Mouse (Mus musculus) hindbrain, embryonic 14.5 days (tissue): ENCODE data around the gene Vmn1r231. TPM values are rescaled to one million over a fixed set of nuclear protein-coding genes. Genes with fewer than 3 reads are reported as not detected.

Experiments used
- ATAC-seq: fragments of 200-750 bp; cut with Nextera tagmentation; 2 replicates; pipeline ENCODE4 v1.8.0; 2017; ENCODE audit warnings: moderate number of reproducible peaks, mild to moderate bottlenecking, moderate TSS enrichment, moderate library complexity; ENCODE audit not compliant: low FRiP score
- DNase-seq: peaks from one replicate; pipeline ENCODE4 v3.0.0-alpha.2; 2015; ENCODE audit warnings: low spot score
- H3K27ac ChIP-seq: fragments of 300-500 bp; sonication (generic); 2 replicates; pipeline ENCODE4 v1.5.1; 2014; ENCODE audit warnings: mild to moderate bottlenecking, moderate library complexity
- H3K27me3 ChIP-seq: fragments of 300-500 bp; sonication (generic); 2 replicates; pipeline ENCODE4 v1.6.1; 2014; ENCODE audit warnings: mild to moderate bottlenecking, low read length, mixed read lengths; ENCODE audit not compliant: control insufficient read depth, insufficient read depth
- H3K36me3 ChIP-seq: fragments of 300-500 bp; sonication (generic); replicated peaks from 2 replicates; pipeline ENCODE4 v1.6.1; 2014; ENCODE audit not compliant: control insufficient read depth, insufficient read depth
- H3K4me1 ChIP-seq: fragments of 300-500 bp; sonication (generic); replicated peaks from 2 replicates; pipeline ENCODE4 v1.6.1; 2014; ENCODE audit warnings: antibody characterized with exemption, low read length, mixed read lengths; ENCODE audit not compliant: control insufficient read depth, insufficient read depth
- H3K4me2 ChIP-seq: fragments of 300-500 bp; sonication (generic); replicated peaks from 2 replicates; pipeline ENCODE4 v1.6.1; 2014; ENCODE audit warnings: mild to moderate bottlenecking, moderate library complexity
- H3K4me3 ChIP-seq: fragments of 300-500 bp; sonication (generic); replicated peaks from 2 replicates; pipeline ENCODE4 v1.5.1; 2014; ENCODE audit warnings: mild to moderate bottlenecking, low read length
- H3K9ac ChIP-seq: fragments of 300-500 bp; sonication (generic); 2 replicates; pipeline ENCODE4 v1.6.1; 2014
- H3K9me3 ChIP-seq: fragments of 300-500 bp; sonication (generic); 2 replicates; pipeline ENCODE4 v1.6.1; 2016; ENCODE audit warnings: low read length; ENCODE audit not compliant: control insufficient read depth
- WGBS: fragments of 180-500 bp; shearing (Covaris S2); extraction: QIAGEN DNeasy Blood & Tissue Kit; methylation state at CpG from one replicate; pipeline ENCODE4 v1.1.7; 2014; 5-methylcytosine and 5-hydroxymethylcytosine counted together
- polyA plus RNA-seq: library from polyadenylated mRNA; unstranded; fragments of >200 nt; fragmentation: Nextera tagmentation; extraction: Ambion mirVana; gene quantifications from 2 replicates; pipeline ENCODE4 v1.2.1, GENCODE M21; 2014

Gene Vmn1r231
- not detected in 2 replicates for polyA plus RNA-seq

GRCm38 (mm10) chr17:20904991-20905390 is at the start of gene Vmn1r231:
Gene Vmn1r231 (minus strand): TSS chr17:20905091.
- ATAC-seq (no peak), DNase-seq (no peak)
- Histone ChIP-seq H3K9ac (no peak within 1 kb of the TSS), H3K4me2 (no peak within 1 kb of the TSS), H3K4me1 (no peaks in the 10 kb centered on the region), H3K27me3 (no peaks in the 10 kb centered on the region), H3K9me3 (no peaks in the 10 kb centered on the region), H3K27ac (no peak within 1 kb of the TSS), H3K36me3 (no peaks in the 10 kb centered on the region), H3K4me3 (no peak within 1 kb of the TSS)
- 71% methylated on average over 2 of the region's 2 CpGs for WGBS

GRCm38 (mm10) chr17:20946636-20947035 is 41.7 kb upstream of the Vmn1r231 start:
- H3K9me3 ChIP-seq: no peaks in the 10 kb centered on the region
- peak overlapping the region; percentile 98; the same call in 1 of the 2 replicates for H3K27ac ChIP-seq
- ATAC-seq (no peak), DNase-seq (no peak)
- H3K4me3 ChIP-seq: peak overlapping the region; percentile 57
- peak overlapping the region; percentile 82 for H3K9ac ChIP-seq
- H3K4me1 ChIP-seq: peaks cover 38% of the 10 kb centered on the region
- peak overlapping the region; percentile 72 for H3K4me2 ChIP-seq
- H3K27me3 ChIP-seq: no peaks in the 10 kb centered on the region
- peaks cover 8% of the 10 kb centered on the region for H3K36me3 ChIP-seq

- H3K4me2 ChIP-seq: peak overlapping the region; percentile 72
- peaks cover 4% of the 10 kb centered on the region for H3K36me3 ChIP-seq
- WGBS: 0% methylated on average over 13 of the region's 13 CpGs
- H3K27ac ChIP-seq: peak overlapping the region; percentile 98
- no peaks in the 10 kb centered on the region for H3K27me3 ChIP-seq
- H3K9me3 ChIP-seq: no peaks in the 10 kb centered on the region
- H3K4me1 ChIP-seq: peaks cover 38% of the 10 kb centered on the region
- no peak for ATAC-seq
- H3K9ac ChIP-seq: peak overlapping the region; percentile 82
- H3K4me3 ChIP-seq: peak overlapping the region; percentile 57
- peak; percentile 26 for DNase-seq
These were observed 41.2 kb upstream of the Vmn1r231 start for GRCm38 (mm10) chr17:20946026-20946565.

GRCm38 (mm10) chr17:20944985-20945891 is 40.3 kb upstream of the Vmn1r231 start, which contains the start of gene Ppp2r1a:
Gene Ppp2r1a (plus strand): TSS chr17:20945311.
- ATAC-seq (peak; percentile 99), DNase-seq (peak; percentile 99)
- H3K4me2 ChIP-seq: peak within 1 kb of the TSS; percentile 72
- H3K27me3 ChIP-seq: no peaks in the 10 kb centered on the region
- H3K4me1 ChIP-seq: peaks cover 38% of the 10 kb centered on the region
- no peaks in the 10 kb centered on the region; the same call in 1 of the 2 replicates for H3K36me3 ChIP-seq
- H3K4me3 ChIP-seq: peak within 1 kb of the TSS; percentile 57
- peak within 1 kb of the TSS; percentile 82 for H3K9ac ChIP-seq
- H3K27ac ChIP-seq: peak within 1 kb of the TSS; percentile 98
- no peaks in the 10 kb centered on the region for H3K9me3 ChIP-seq
- under 1% methylated on average over 69 of the region's 69 CpGs for WGBS

- peaks cover 34% of the 10 kb centered on the region for H3K4me1 ChIP-seq
- peak overlapping the region; percentile 90 for H3K27ac ChIP-seq
- H3K36me3 ChIP-seq: no peaks in the 10 kb centered on the region; the same call in 1 of the 2 replicates
- H3K9ac ChIP-seq: peak overlapping the region; percentile 66
- peak overlapping the region; percentile 57 for H3K4me3 ChIP-seq
- DNase-seq (no peak), ATAC-seq (no peak)
- WGBS: 45% methylated on average over 3 of the region's 3 CpGs
- no peaks in the 10 kb centered on the region for H3K9me3 ChIP-seq
- H3K4me2 ChIP-seq: peak overlapping the region; percentile 70
- no peaks in the 10 kb centered on the region for H3K27me3 ChIP-seq
These were observed 39.3 kb upstream of the Vmn1r231 start for GRCm38 (mm10) chr17:20944226-20944625.

GRCm38 (mm10) chr17:20919614-20920013 is 14.7 kb upstream of the Vmn1r231 start, which contains the start of gene Vmn1r232:
Gene Vmn1r232 (minus strand): TSS chr17:20919714.
- Histone ChIP-seq H3K4me2 (no peak within 1 kb of the TSS), H3K27ac (no peak within 1 kb of the TSS), H3K27me3 (no peaks in the 10 kb centered on the region), H3K4me1 (no peaks in the 10 kb centered on the region), H3K4me3 (no peak within 1 kb of the TSS), H3K9ac (no peak within 1 kb of the TSS), H3K9me3 (no peaks in the 10 kb centered on the region), H3K36me3 (no peaks in the 10 kb centered on the region)
- ATAC-seq: no peak
- no peak for DNase-seq
- WGBS: 62% methylated on average over 1 of the region's 1 CpGs

GRCm38 (mm10) chr17:20840144-20840543 is 64.7 kb downstream of the Vmn1r231 start, which contains the start of gene Vmn1r230:
Gene Vmn1r230 (plus strand): TSS chr17:20840444.
- Histone ChIP-seq H3K4me2 (no peak within 1 kb of the TSS), H3K36me3 (no peaks in the 10 kb centered on the region), H3K4me3 (no peak within 1 kb of the TSS), H3K9me3 (peaks cover 6% of the 10 kb centered on the region; the same call in 1 of the 2 replicates), H3K9ac (no peak within 1 kb of the TSS), H3K4me1 (no peaks in the 10 kb centered on the region), H3K27me3 (no peaks in the 10 kb centered on the region), H3K27ac (no peak within 1 kb of the TSS)
- no peak for ATAC-seq
- DNase-seq: no peak
- 15% methylated on average over 1 of the region's 1 CpGs for WGBS
